Mouse (Mus musculus) brain, embryonic 14.5 days (tissue): ENCODE measurements around the gene Zfp442.
"Not testable (repeated sequence)": the region's sequence is repeated elsewhere in the genome, so short reads cannot be mapped to it uniquely, and the experiment has no call there.

Experiments
- CTCF ChIP-seq: fragments of 200-500 bp; IDR thresholded peaks from 2 replicates; pipeline ENCODE4 v1.5.1; 2012; ENCODE audit warnings: inconsistent platforms, mild to moderate bottlenecking, moderate library complexity, borderline replicate concordance; ENCODE audit not compliant: insufficient read depth, insufficient read length; ENCODE audit errors: extremely low read depth
- POLR2A ChIP-seq: fragments of 200-500 bp; IDR thresholded peaks from 2 replicates; pipeline ENCODE4 v1.6.1; 2012; ENCODE audit warnings: mild to moderate bottlenecking, inconsistent platforms, borderline replicate concordance; ENCODE audit not compliant: poor library complexity, insufficient read depth, insufficient read length, severe bottlenecking; ENCODE audit errors: extremely low read depth

DNA sequence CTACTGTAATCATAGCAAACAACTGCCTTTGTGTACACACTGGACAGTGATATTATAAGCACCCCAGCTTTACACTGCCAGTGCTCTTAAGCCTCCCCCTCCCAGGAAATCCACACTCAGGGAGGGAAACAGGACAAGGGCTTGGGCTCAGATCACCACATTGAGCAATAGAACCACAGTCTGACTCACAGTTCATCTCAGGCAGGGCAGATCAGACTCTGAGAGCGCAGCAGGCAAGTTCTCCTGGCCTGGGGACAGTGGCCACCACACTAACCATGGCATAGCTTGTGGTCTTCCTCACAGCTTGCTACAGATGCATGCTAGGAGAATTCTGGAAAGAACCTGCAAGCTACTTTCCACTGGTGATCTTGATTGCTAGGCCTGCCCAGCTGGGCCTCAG is 12.2 kb downstream of the Zfp442 start:
- not testable (repeated sequence) for TF ChIP-seq CTCF, POLR2A
